Mouse (Mus musculus) macrophage (primary cell): Measurements from ENCODE around the gene Aifm1. TPM values are rescaled to one million over a fixed set of nuclear protein-coding genes. Genes with fewer than 3 reads are reported as not detected.
"Not testable (repeated sequence)": the region's sequence is repeated elsewhere in the genome, so short reads cannot be mapped to it uniquely, and the experiment has no call there.

Experiments used
- H3K27ac ChIP-seq: fragments of 350-480 bp; formaldehyde crosslinking; 2 replicates; pipeline ENCODE4 v1.9.0; 2021
- H3K36me3 ChIP-seq: fragments of 350-480 bp; formaldehyde crosslinking; 2 replicates; pipeline ENCODE4 v1.9.0; 2021; ENCODE audit errors: inconsistent target
- H3K4me3 ChIP-seq: fragments of 350-480 bp; formaldehyde crosslinking; 2 replicates; pipeline ENCODE4 v1.9.0; 2021; ENCODE audit errors: inconsistent target
- H3K79me2 ChIP-seq: fragments of 350-480 bp; formaldehyde crosslinking; 2 replicates; pipeline ENCODE4 v1.9.0; 2021; ENCODE audit errors: inconsistent target
- WGBS: methylation state at CpG from one replicate; pipeline ENCODE4 v1.1.7; 2026; ENCODE audit warnings: inconsistent platforms; ENCODE audit not compliant: missing documents; 5-methylcytosine and 5-hydroxymethylcytosine counted together
- polyA plus RNA-seq: library from polyadenylated mRNA; stranded (reverse); fragments of 250-400 nt; gene quantifications from 3 replicates; pipeline ENCODE4 v1.2.4, GENCODE M21; 2018; ENCODE audit warnings: inconsistent platforms

Gene Aifm1
- polyA plus RNA-seq, 1 experiment from 2014 or later: 33.8 TPM

DNA sequence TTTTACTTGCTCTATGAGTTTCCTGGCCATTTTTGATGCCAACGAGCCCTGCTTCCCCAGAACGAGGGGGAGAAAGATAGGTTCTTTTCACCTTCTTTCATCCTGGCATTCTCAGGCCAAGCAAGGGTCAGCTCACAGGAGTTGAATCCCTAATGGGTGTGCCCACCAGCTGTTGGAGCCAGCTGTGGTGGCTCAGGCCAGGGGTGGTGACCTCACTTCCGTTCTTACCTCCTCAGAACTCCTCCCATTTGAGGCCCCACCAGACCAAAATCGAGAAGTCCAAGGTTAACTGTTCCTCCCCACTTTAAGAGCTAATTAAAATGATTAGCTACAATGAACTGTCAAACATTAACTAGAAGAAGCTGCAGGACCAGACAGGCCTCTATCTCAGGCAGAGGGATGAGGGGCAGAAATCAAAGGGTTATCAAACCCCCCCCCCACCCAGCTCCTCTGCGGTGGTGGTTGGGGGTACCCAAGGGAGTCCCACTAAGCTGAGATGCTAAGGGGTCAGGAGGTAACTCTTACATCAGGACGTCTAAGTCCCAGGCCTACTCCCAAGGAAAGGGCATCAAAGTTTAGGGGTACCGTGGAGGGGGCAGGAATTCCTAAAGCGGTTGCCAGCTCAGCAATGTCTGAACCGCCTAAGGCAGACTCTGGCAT lies 61.0 kb downstream of the Aifm1 start:
- no peaks in the 10 kb centered on the region for H3K36me3 ChIP-seq
- H3K27ac ChIP-seq: peak overlapping the region; percentile 79
- 26% methylated on average over 6 of the region's 9 CpGs for WGBS
- peaks cover 57% of the 10 kb centered on the region for H3K79me2 ChIP-seq
- H3K4me3 ChIP-seq: peak overlapping the region; percentile 47

DNA sequence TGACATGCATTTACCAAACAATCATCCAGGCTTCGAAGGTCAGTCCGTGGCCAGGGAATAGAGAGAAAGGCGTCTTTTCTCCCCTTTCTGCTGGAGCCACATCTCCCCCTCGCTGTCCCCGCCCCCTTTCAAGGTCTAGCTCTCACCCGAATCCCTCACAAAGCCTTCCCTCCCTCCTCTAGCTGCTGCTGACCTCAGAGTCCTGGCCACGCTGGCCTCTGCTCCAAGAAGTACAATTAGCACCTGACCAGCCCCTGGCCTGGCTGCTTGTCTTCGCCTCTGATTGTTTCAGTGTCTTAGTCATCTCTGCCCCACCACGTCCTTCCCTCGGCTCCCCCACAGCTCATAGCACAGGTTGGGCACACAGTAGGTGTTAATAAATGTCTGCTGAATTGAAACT lies 63.7 kb downstream of the Aifm1 start:
- WGBS: 74% methylated on average over 10 of the region's 10 CpGs
- Histone ChIP-seq H3K79me2 (peaks cover 84% of the 10 kb centered on the region), H3K27ac (no peak overlapping the region), H3K36me3 (no peaks in the 10 kb centered on the region), H3K4me3 (no peak overlapping the region)

DNA sequence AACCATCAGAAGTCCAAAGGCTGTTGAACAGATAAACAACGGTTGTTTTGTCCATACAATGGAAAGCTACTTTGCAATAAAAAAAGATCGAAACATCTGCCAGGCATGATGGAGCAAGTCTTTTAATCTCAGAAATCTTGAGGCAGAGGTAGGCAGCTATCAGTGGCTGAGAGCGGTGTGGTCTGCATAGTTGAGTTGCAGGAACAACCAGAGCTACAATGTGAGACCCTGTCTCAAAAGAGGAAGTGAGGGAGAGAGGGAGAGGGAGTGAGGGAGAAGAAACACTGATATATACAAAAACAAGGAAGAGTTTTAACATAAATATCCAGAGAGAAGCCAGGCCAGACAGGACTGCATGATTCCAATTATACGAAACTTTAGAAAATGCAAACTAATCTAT lies 68.7 kb downstream of the Aifm1 start:
- Histone ChIP-seq H3K4me3 (no peak overlapping the region), H3K36me3 (no peaks in the 10 kb centered on the region), H3K27ac (no peak overlapping the region), H3K79me2 (peaks cover 100% of the 10 kb centered on the region)
- 43% methylated on average over 4 of the region's 4 CpGs for whole genome bisulfite sequencing

DNA sequence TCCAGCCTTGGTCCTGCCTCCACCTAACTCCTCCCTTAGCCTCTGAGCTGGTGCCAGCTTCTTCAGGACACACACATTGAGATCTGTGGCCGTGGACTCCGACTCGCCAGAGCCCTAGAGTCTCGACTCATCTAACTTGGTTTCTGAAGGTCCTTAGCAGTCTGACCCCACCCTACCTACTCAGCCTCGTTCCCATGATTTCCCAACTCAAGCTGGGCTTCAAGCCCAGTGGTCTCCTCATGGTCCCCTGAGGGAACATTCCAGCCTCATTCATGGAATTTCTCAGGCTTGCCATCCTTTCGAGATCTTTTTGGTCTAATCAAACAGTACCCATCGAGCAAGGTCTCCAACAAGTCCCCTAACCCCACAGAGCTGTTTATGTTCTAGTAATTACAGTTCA lies 71.4 kb downstream of the Aifm1 start:
- no peaks in the 10 kb centered on the region for H3K36me3 ChIP-seq
- H3K79me2 ChIP-seq: peaks cover 100% of the 10 kb centered on the region
- 76% methylated on average over 7 of the region's 7 CpGs for WGBS

DNA sequence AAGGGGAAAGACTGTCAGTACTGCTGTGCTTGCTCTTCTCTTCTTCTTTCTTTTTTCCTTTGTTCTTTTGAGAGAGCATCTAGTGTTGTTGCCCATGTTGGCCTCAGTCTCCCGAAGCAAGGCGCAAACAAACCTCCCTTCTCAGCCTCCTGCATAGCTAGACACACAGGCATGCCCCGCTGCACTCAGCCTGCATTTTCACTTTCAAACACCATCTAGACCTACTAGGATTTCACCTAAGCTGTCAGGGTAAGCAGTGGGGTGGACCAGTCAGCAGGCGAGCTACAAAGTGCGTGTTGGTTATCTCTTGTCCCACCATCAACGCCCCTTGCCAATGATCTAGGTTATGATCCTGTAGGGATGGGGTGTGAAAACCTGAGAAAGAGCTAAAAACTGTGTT lies 71.8 kb downstream of the Aifm1 start:
- no peak overlapping the region for H3K4me3 ChIP-seq
- whole genome bisulfite sequencing: 85% methylated on average over 4 of the region's 6 CpGs
- H3K79me2 ChIP-seq: peaks cover 100% of the 10 kb centered on the region
- H3K27ac ChIP-seq: no peak overlapping the region
- H3K36me3 ChIP-seq: no peaks in the 10 kb centered on the region

More for the DNA sequence above, 71.4 kb downstream of the Aifm1 start:
- no peak overlapping the region for H3K4me3 ChIP-seq
- H3K27ac ChIP-seq: no peak overlapping the region

DNA sequence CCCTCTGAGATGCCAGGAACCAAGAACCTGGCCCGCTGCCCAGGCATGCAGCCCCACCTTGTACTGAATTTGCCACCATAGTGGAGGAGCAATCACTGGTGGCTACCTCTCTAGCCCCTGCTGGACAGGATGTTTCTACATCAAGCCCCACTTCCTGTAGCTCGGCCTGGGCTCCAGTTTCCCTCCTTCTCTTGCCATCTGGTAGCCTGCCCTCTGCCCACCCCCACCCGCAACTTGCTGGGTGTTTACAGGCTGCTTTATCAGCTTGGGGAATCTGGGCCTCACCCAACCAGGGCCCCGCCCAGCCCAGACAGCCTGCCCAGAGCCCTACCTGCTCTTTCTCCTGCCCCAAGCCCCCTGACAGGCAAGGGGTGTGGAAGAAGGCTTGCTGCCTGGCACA lies 74.3 kb downstream of the Aifm1 start:
- Histone ChIP-seq H3K4me3 (no peak overlapping the region), H3K36me3 (no peaks in the 10 kb centered on the region), H3K27ac (no peak overlapping the region), H3K79me2 (peaks cover 100% of the 10 kb centered on the region)
- WGBS: 36% methylated on average over 4 of the region's 4 CpGs

DNA sequence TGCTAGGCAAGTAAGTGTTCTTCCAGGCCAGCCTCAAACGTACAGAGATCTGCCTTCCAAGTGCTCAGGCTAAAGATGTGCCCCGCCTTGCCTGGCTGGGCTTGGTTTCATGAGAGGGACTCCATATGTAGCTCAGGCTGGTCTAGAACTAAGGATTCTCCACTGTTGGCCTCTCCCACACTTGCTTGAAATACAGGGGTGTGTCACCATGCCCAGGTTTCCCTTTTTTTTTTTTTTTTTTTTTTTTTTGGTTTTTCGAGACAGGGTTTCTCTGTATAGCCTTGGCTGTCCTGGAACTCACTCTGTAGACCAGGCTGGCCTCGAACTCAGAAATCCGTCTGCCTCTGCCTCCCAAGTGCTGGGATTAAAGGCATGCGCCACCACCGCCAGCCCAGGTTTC lies 77.3 kb downstream of the Aifm1 start:
- 78% methylated on average over 2 of the region's 7 CpGs for WGBS

DNA sequence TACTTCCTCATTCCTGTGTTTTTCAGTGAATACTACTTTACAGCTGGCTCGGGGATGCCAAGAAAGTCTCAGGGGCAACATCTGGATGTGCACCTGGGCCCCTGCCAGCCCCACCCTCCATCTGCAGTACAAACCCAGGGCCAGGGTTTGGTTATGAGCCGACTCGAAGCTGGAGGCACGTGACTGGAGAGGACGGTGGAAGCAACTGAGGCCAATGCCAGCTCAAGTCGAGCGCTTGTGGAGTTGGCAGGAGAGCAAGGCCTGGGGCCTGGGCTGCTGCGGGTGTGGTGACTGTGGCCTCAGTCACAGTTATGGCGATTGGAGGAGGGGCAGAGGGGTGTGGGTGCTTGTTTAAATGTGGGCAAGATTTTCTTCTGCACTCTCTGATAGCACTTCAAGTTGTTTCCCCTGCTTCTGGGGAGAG lies 77.9 kb downstream of the Aifm1 start:
- Histone ChIP-seq H3K27ac (0 out of 2 replicates have a peak overlapping the region, but pooled peaks have one; percentile 7), H3K79me2 (peaks cover 100% of the 10 kb centered on the region), H3K4me3 (no peak overlapping the region), H3K36me3 (no peaks in the 10 kb centered on the region)
- 41% methylated on average over 8 of the region's 9 CpGs for WGBS

More for the DNA sequence above, 77.3 kb downstream of the Aifm1 start:
- H3K4me3 ChIP-seq, H3K36me3 ChIP-seq: not testable (repeated sequence)
- H3K79me2 ChIP-seq: peaks cover 100% of the 10 kb centered on the region
- 0 out of 2 replicates have a peak overlapping the region, but pooled peaks have one; percentile 7 for H3K27ac ChIP-seq

DNA sequence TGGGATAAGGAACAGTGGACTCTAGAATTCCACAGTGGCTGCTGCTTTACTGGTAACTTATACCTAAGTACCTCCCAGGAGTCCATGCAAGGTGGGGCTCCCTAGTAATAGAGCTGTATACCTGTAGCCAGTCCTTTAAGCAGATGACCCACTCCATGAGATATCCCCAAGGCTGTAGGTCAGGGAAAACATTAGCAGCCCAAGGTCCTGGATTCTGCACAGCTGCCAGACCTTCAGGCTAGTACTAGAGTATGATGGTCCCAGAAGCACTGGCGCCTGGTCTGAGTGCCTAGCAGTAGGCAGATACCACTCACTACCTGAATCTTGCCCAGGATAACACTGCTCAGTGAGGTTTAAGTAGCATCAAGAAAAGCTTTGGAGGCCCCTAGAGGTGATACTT lies 79.1 kb downstream of the Aifm1 start:
- H3K27ac ChIP-seq: no peak overlapping the region
- H3K79me2 ChIP-seq: peaks cover 100% of the 10 kb centered on the region
- 90% methylated on average over 1 of the region's 1 CpGs for WGBS
- H3K4me3 ChIP-seq: no peak overlapping the region
- no peaks in the 10 kb centered on the region for H3K36me3 ChIP-seq

DNA sequence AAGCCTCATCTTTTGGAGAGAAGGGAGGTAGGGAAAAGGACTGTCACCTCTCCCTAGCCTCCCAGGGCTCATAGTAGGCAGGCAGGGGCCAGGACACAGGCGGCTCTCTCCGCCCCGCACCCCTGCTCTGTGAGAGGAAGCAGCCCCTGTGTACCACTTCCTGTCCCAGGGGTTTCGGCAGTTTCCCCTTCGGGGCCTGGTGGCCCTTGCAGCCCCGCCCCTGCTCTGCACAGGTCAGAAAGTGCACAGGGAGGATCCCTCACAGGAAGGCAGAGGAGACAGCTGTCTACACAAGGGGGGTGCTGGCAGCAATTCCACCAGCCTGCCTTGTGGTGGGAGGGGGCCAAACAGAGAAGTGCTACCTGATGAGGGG lies 79.8 kb downstream of the Aifm1 start:
- Histone ChIP-seq H3K4me3 (no peak overlapping the region), H3K79me2 (peaks cover 99% of the 10 kb centered on the region), H3K36me3 (no peaks in the 10 kb centered on the region), H3K27ac (0 out of 2 replicates have a peak overlapping the region, but pooled peaks have one; percentile 14)
- WGBS: 26% methylated on average over 4 of the region's 6 CpGs

DNA sequence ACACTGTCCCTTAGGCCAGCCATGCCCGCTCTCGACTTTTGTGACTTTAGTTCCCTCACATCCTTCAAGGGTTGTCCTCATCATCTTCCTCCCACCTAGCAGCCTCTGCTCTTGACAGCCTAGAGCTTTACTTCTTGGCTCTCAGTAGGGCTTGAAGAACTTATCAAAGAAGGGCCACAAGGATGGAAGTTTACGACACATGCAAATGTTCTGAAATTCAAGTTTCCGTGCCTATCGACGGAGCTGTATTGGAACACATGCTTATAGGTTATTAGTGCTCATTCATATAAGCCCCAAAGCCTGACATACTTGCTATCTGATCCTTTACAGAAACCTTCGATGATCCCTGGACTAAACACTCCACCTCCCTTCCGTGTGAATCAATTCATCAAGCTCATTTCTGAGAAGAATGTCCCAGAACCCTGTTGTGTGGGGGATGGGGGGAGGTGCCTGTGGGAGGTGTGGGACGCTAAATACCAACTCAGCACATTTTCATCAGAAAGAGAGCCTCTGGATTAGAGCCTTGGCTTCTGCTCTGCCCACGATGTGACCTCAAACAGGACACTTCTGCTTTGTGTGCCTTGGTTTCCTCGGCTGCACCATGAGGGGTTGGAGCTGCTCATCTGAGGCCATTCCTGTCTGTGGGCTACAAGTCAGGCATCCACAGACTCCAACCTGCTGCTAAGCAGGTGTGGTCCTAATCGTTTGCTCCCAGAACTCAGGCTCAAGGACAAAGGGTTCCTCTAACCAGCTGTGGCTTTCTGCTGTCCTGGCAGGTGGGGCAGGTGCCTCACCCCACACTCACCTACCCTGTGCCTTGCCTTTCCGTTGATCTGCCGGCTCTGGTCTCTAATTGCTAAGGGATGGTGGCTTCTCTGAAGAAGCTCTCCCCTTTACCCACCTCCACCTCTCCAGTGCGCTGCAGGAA lies 80.5 kb downstream of the Aifm1 start:
- Histone ChIP-seq H3K27ac (0 out of 2 replicates have a peak overlapping the region, but pooled peaks have one; percentile 14), H3K4me3 (no peak overlapping the region)

DNA sequence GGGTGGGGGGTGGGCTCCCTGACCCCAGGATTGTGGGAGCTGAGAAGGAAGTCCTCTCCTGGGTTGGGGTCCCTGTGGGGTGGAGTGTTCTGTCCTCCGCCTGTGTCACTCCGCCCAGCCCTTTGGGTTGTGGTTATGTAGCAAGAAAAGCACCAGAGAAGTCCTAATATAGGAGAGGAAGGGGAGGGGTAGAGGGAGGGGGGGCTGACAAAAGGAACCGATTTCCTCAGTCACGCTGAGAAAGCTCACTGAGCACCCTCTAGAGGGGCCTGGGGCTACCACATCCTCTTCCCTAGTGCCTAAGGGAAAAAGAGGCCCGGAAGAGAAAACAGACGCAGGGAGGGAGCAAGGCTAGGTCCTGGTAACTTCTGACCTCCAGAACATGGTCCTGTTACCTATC lies 83.8 kb downstream of the Aifm1 start:
- Histone ChIP-seq H3K79me2 (peaks cover 96% of the 10 kb centered on the region), H3K4me3 (no peak overlapping the region), H3K36me3 (no peaks in the 10 kb centered on the region), H3K27ac (peak overlapping the region; percentile 37)
- WGBS: 15% methylated on average over 6 of the region's 6 CpGs

More for the DNA sequence above, 80.5 kb downstream of the Aifm1 start:
- H3K79me2 ChIP-seq: peaks cover 99% of the 10 kb centered on the region
- WGBS: 41% methylated on average over 15 of the region's 15 CpGs
- H3K36me3 ChIP-seq: no peaks in the 10 kb centered on the region

DNA sequence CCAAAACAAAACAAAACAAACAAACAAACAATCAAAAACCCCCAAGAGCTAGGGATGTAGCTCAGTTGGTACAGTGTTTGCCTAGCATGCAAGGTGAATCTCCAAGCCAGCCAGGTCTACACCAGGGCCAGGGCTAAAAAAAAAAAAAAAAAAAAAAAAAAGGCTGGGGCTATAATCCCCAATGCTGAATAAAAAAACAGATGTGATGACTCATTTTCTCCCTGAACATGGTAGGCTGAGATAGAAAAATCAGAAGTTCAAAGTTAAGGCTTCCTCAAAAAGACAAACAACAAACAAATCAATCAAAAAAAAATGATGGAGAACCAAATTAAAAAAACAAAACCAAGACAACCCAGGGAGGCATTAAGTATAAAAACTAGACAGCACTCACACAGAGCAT lies 84.3 kb downstream of the Aifm1 start:
- Histone ChIP-seq H3K4me3 (no peak overlapping the region), H3K36me3 (no peaks in the 10 kb centered on the region), H3K27ac (peak overlapping the region; percentile 37), H3K79me2 (peaks cover 91% of the 10 kb centered on the region)

DNA sequence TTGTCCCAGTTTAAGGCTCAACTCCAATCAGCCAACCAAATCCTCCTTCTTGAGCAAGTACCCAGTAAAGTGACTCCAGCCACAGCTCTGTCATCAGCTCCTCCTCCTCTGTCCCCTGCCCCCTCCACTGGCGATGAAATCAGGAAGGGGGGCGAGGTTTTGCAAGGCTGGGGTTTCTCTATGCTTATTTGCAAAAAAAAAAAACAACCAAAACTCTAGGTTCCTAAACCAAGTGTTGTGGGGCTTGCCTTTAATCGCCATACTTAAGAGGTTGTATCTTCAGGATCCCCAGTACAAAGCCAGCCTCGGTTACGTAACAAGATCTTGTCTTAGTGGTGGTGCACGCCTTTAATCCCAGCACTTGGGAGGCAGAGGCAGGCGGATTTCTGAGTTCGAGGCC lies 84.7 kb downstream of the Aifm1 start:
- H3K36me3 ChIP-seq: no peaks in the 10 kb centered on the region
- 25% methylated on average over 7 of the region's 8 CpGs for WGBS

DNA sequence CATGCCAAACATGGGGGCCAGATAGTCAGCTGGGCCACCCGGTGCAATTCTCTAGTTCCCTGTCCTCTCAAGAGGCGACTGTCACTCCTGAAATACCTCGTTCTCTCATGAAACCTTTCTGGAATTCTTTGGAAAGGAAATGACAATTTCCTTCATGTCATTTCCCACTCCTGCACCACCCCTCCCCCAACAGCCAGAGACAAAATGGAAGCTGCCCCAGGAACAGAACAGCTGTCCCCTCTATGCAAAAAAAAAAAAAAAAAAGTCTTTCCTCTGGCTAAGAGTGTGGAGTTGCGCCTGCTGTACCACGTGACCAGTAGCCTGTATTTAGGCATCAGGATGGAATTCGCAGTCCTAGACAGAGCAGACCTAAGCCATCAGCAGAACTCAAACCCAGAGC lies 85.1 kb downstream of the Aifm1 start:
- Histone ChIP-seq H3K4me3 (no peak overlapping the region), H3K27ac (peak overlapping the region; percentile 37)
- WGBS: 36% methylated on average over 5 of the region's 6 CpGs

More for the DNA sequence above, 84.7 kb downstream of the Aifm1 start:
- Histone ChIP-seq H3K79me2 (peaks cover 87% of the 10 kb centered on the region), H3K27ac (peak overlapping the region; percentile 37), H3K4me3 (no peak overlapping the region)

More for the DNA sequence above, 85.1 kb downstream of the Aifm1 start:
- Histone ChIP-seq H3K79me2 (peaks cover 83% of the 10 kb centered on the region), H3K36me3 (no peaks in the 10 kb centered on the region)
